Mouse (Mus musculus) G1E-ER4 (cell line): ENCODE results near the gene Sct. TPM values are rescaled to one million over a fixed set of nuclear protein-coding genes. Genes with fewer than 3 reads are reported as not detected.

Experiments used
- GATA1 ChIP-seq: IDR thresholded peaks from one replicate; pipeline ENCODE4 v1.8.0; 2012; ENCODE audit warnings: low read length, inconsistent platforms
- polyA plus RNA-seq: library from polyadenylated mRNA; stranded (reverse); fragments of >175 nt; gene quantifications from 2 replicates; pipeline ENCODE4 v1.2.3, GENCODE M21; 2012

Sct gene
- polyA plus RNA-seq, 1 experiment = not detected

DNA sequence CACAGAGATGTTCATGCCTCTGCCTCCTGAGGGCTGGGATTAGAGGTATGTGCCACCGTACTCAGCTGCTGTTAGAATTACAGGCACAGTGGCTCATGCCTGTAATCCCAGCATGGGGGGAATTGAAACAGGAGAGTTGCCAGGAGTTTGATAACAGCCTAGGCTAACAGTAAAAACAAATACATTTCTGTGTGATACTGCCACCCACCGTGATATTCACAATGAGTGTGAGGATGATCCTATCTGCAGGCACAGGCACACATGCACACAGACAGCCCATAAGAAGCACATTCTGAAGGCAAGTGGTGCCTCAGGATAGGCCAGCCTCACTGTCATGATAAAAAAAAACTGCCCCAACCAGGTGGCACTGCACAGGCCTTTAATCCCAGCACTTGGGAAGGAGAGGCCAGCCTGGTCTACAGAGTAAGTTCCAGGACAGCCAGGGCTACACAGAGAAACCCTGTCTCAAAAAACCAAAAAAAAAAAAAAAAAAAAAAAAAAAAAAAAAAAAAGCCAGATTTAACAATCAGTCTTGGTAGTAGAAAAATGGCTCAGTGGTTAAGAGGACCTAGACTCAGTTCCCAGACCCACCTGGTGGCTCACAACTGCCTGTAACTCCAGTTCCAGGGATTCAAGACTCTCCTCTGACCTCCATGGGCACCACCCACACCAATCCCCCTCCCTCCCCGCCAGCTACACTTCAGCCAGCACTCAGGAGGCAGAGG lies 19.2 kb upstream of the Sct start:
- no peak for TF ChIP-seq GATA1

GRCm38 (mm10) chr7:141294479-141294878 lies 15.5 kb upstream of the Sct start:
- no peak for TF ChIP-seq GATA1

GRCm38 (mm10) chr7:141293852-141294471 lies 15.0 kb upstream of the Sct start:
- TF ChIP-seq GATA1 = no peak

- TF ChIP-seq GATA1 = no peak
Measured at GRCm38 (mm10) chr7:141292583-141293388, 13.9 kb upstream of the Sct start.

GRCm38 (mm10) chr7:141291921-141292582 lies 13.1 kb upstream of the Sct start, which contains the start of gene Drd4:
Gene Drd4 (plus strand): TSS chr7:141292006.
- TF ChIP-seq GATA1 = no peak

DNA sequence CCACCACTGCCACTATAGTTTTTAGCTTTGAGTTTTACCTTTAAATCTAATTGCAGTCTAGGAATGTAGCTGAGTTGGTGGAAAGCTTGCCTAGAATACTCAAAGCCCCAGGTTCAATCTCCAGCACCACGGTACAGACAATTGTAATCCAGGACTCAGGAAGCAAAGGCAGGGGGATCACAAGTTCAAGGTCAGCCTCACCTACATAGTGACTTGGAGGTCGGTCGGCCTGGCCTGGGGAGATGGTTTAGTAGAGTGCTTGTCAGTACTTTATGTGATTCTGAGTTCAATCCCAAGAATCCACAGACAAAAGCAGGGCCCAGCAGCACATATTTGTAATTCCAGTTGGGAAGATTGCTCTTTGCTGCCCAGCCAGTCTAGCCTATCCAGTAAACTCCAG lies 9.1 kb upstream of the Sct start:
- TF ChIP-seq GATA1 = no peak

- no peak for TF ChIP-seq GATA1
Measured at GRCm38 (mm10) chr7:141282756-141283155, 3.8 kb upstream of the Sct start.

DNA sequence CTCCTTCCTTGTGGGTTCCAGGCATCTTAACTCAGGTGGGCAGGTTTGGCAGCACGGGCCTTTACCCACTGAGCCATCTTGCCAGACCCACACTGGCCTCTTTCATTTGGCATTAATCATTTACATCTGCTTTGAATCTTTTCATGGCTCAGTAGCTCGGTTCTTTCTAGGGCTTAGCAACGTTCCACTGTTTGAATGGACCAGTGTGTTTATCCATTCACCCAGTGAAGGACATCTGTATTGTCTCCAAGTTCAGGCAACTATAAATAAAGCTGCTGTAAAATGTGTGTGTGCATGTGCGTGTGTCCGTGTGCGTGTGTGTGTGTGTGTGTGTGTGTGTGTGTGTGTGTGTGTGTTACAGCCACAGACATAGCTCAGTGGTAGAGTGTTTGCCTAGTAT lies 2.5 kb upstream of the Sct start:
- no peak for TF ChIP-seq GATA1

GRCm38 (mm10) chr7:141277701-141278678 lies 943 bp downstream of the Sct start:
- TF ChIP-seq GATA1 = no peak

- no peak for TF ChIP-seq GATA1
Measured at GRCm38 (mm10) chr7:141276546-141276945, 2.4 kb downstream of the Sct start, which contains the start of gene Cdhr5. Gene Cdhr5 (minus strand): TSS chr7:141276786.

- TF ChIP-seq GATA1 = no peak
Measured at GRCm38 (mm10) chr7:141275356-141275755, 3.6 kb downstream of the Sct start.

GRCm38 (mm10) chr7:141270631-141271030 lies 8.3 kb downstream of the Sct start:
- no peak for TF ChIP-seq GATA1

DNA sequence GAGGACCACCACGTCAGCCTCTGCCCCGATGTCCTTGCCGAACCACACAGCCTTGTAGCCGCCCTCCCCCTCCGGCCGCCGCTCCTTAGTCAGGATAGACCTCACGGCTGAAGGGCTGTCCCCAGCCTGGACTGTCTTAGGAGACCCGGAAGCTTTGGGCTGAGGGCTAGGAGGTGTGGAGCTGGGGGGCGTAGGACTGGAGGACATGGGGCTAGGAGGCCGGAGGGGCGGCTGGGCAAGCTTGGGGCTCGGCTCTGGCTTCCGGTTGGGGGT lies 9.7 kb downstream of the Sct start:
- no peak for TF ChIP-seq GATA1

- no peak for TF ChIP-seq GATA1
Measured at GRCm38 (mm10) chr7:141268466-141269272, 10.3 kb downstream of the Sct start.
